Mouse (Mus musculus): ENCODE measurements around the gene Gm42674.

GRCm38 (mm10) chr3:90599401-90599800 is 2.3 kb upstream of the Gm42674 start:
- TF ChIP-seq POLR2A (IDR thresholded peaks at IDR 0.05; ENCODE audit: insufficient read depth, low read depth, low read length): no peak
- no peak for TF ChIP-seq CTCF (IDR thresholded peaks at IDR 0.05)
- TF ChIP-seq EP300 (IDR thresholded peaks at IDR 0.05; ENCODE audit: insufficient read depth, low read depth, low read length): no peak
